Mouse (Mus musculus) forebrain, embryonic 11.5 days (tissue): ENCODE measurements around the gene Cstad. TPM values are rescaled to one million over a fixed set of nuclear protein-coding genes. Genes with fewer than 3 reads are reported as not detected.

Experiments used
- ATAC-seq: fragments of 200-750 bp; cut with Nextera tagmentation; replicated peaks from 2 replicates; pipeline ENCODE4 v1.8.0; 2017; ENCODE audit warnings: moderate TSS enrichment; ENCODE audit not compliant: low FRiP score
- DNase-seq: peaks from one replicate; pipeline ENCODE4 v3.0.0-alpha.2; 2017; ENCODE audit warnings: low spot score
- H3K27ac ChIP-seq: fragments of 300-500 bp; sonication (generic); 2 replicates; pipeline ENCODE4 v1.5.1; 2014; ENCODE audit warnings: low read depth, low read length
- H3K27me3 ChIP-seq: fragments of 300-500 bp; sonication (generic); 2 replicates; pipeline ENCODE4 v1.6.1; 2014; ENCODE audit warnings: mild to moderate bottlenecking, low read length, mixed read lengths; ENCODE audit not compliant: control insufficient read depth, insufficient read depth
- H3K36me3 ChIP-seq: fragments of 300-500 bp; sonication (generic); 2 replicates; pipeline ENCODE4 v1.6.1; 2014; ENCODE audit warnings: mild to moderate bottlenecking, low read length, moderate library complexity, mixed read lengths; ENCODE audit not compliant: control insufficient read depth, insufficient read depth
- H3K4me1 ChIP-seq: fragments of 300-500 bp; sonication (generic); replicated peaks from 2 replicates; pipeline ENCODE4 v1.6.1; 2014; ENCODE audit warnings: low read length, mixed read lengths; ENCODE audit not compliant: control insufficient read depth, insufficient read depth
- H3K4me2 ChIP-seq: fragments of 300-500 bp; sonication (generic); 2 replicates; pipeline ENCODE4 v1.6.1; 2014; ENCODE audit warnings: low read depth, mild to moderate bottlenecking, low read length, moderate library complexity, mixed read lengths; ENCODE audit not compliant: severe bottlenecking
- H3K4me3 ChIP-seq: fragments of 300-500 bp; sonication (generic); 2 replicates; pipeline ENCODE4 v1.5.1; 2014; ENCODE audit warnings: low read depth, low read length
- H3K9ac ChIP-seq: fragments of 300-500 bp; sonication (generic); 2 replicates; pipeline ENCODE4 v1.6.1; 2014; ENCODE audit warnings: low read length
- H3K9me3 ChIP-seq: fragments of 300-500 bp; sonication (generic); 2 replicates; pipeline ENCODE4 v1.6.1; 2016; ENCODE audit warnings: low read length, mixed read lengths; ENCODE audit not compliant: control insufficient read depth
- WGBS: fragments of 180-500 bp; shearing (Covaris S2); extraction: QIAGEN DNeasy Blood & Tissue Kit; methylation state at CpG from one replicate; pipeline ENCODE4 v1.1.7; 2014; 5-methylcytosine and 5-hydroxymethylcytosine counted together
- polyA plus RNA-seq: library from polyadenylated mRNA; unstranded; fragments of >200 nt; fragmentation: Nextera tagmentation; extraction: Ambion mirVana; gene quantifications from 2 replicates; pipeline ENCODE4 v1.2.1, GENCODE M21; 2014

The Cstad gene
- polyA plus RNA-seq, 1 experiment from 2014 or later, result 0.71 TPM

DNA sequence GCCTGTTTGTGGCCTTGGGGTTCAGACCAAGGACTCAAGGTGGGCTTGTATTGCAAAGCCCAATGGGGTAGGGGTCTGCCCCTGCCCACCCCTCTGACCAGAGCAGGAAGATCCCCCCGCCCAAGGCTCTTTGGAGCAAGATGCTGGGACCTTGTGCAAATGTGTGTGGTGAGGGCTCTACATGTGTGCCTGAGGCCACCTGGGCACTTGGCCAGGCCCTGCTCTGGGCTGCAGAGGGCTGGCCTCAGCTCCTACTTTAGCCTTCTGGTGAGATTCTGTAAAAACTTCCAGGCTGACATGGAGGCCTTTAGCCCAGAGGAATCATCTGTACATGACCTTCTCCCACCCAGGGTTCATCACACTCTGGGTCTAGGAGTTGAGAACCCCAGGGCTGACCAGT lies 35.3 kb upstream of the Cstad start:
- H3K27ac ChIP-seq, result no peak overlapping the region

GRCm38 (mm10) chr2:30562553-30562952 lies 32.3 kb upstream of the Cstad start:
- ATAC-seq (no peak), DNase-seq (no peak)
- Histone ChIP-seq H3K4me2 (no peak overlapping the region), H3K27ac (no peak overlapping the region), H3K9me3 (no peaks in the 10 kb centered on the region), H3K36me3 (no peaks in the 10 kb centered on the region), H3K4me3 (no peak overlapping the region), H3K9ac (no peak overlapping the region), H3K27me3 (no peaks in the 10 kb centered on the region), H3K4me1 (no peaks in the 10 kb centered on the region)
- WGBS, result 82% methylated on average over 3 of the region's 3 CpGs

More for the DNA sequence above, 35.3 kb upstream of the Cstad start:
- H3K9me3 ChIP-seq, result no peaks in the 10 kb centered on the region
- no peak overlapping the region for H3K4me3 ChIP-seq
- H3K4me2 ChIP-seq, result no peak overlapping the region
- WGBS, result 74% methylated on average over 1 of the region's 1 CpGs
- H3K4me1 ChIP-seq, result no peaks in the 10 kb centered on the region
- ATAC-seq (no peak), DNase-seq (no peak)
- no peaks in the 10 kb centered on the region for H3K36me3 ChIP-seq
- no peaks in the 10 kb centered on the region for H3K27me3 ChIP-seq
- no peak overlapping the region for H3K9ac ChIP-seq

DNA sequence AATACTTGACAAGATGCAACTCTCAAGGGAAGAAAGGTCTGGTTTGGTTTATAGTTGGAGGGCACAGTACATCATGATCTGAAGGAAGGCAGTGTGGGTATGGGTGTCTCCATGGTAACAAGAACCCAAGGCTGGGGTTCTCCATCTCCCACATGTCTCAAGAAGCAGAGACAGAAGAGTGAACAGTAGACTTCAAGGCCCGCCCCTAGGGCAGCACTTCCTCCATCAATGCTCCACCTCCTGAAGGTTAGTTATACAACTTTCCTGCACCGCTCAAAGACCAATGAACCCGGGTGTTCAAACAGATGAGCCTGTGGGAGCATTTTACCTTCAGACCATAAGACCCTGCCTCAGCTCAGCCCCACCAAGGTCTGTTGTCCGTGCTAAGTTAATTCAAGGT lies 23.2 kb upstream of the Cstad start:
- Histone ChIP-seq H3K27ac (no peak overlapping the region), H3K36me3 (no peaks in the 10 kb centered on the region), H3K27me3 (no peaks in the 10 kb centered on the region), H3K9ac (no peak overlapping the region), H3K4me3 (no peak overlapping the region), H3K4me2 (no peak overlapping the region), H3K4me1 (no peaks in the 10 kb centered on the region), H3K9me3 (no peaks in the 10 kb centered on the region; the same call in 1 of the 2 replicates)
- 82% methylated on average over 4 of the region's 4 CpGs for WGBS
- DNase-seq, result no peak
- no peak for ATAC-seq

- ATAC-seq (no peak), DNase-seq (no peak)
- WGBS, result 88% methylated on average over 4 of the region's 4 CpGs
- H3K27me3 ChIP-seq, result no peaks in the 10 kb centered on the region
- H3K9ac ChIP-seq, result no peak overlapping the region
- H3K4me2 ChIP-seq, result no peak overlapping the region
- H3K4me3 ChIP-seq, result no peak overlapping the region
- H3K27ac ChIP-seq, result no peak overlapping the region
- H3K9me3 ChIP-seq, result no peaks in the 10 kb centered on the region; the same call in 1 of the 2 replicates
- H3K4me1 ChIP-seq, result no peaks in the 10 kb centered on the region
- no peaks in the 10 kb centered on the region for H3K36me3 ChIP-seq
Measured at GRCm38 (mm10) chr2:30573522-30573921, 21.3 kb upstream of the Cstad start.

- ATAC-seq (no peak), DNase-seq (no peak)
- Histone ChIP-seq H3K9me3 (no peaks in the 10 kb centered on the region), H3K9ac (no peak overlapping the region), H3K27ac (no peak overlapping the region), H3K27me3 (no peaks in the 10 kb centered on the region), H3K4me1 (no peaks in the 10 kb centered on the region), H3K36me3 (no peaks in the 10 kb centered on the region), H3K4me2 (no peak overlapping the region), H3K4me3 (no peak overlapping the region)
- WGBS, result 92% methylated on average over 9 of the region's 9 CpGs
Measured at GRCm38 (mm10) chr2:30577010-30577409, 17.8 kb upstream of the Cstad start.

GRCm38 (mm10) chr2:30578006-30578405 lies 16.8 kb upstream of the Cstad start:
- no peaks in the 10 kb centered on the region for H3K27me3 ChIP-seq
- no peak for ATAC-seq
- H3K4me1 ChIP-seq, result no peaks in the 10 kb centered on the region
- H3K4me3 ChIP-seq, result no peak overlapping the region
- no peak overlapping the region for H3K9ac ChIP-seq
- WGBS, result 65% methylated on average over 2 of the region's 2 CpGs
- no peak overlapping the region for H3K27ac ChIP-seq
- H3K9me3 ChIP-seq, result no peaks in the 10 kb centered on the region
- no peak for DNase-seq
- H3K4me2 ChIP-seq, result no peak overlapping the region
- no peaks in the 10 kb centered on the region for H3K36me3 ChIP-seq

DNA sequence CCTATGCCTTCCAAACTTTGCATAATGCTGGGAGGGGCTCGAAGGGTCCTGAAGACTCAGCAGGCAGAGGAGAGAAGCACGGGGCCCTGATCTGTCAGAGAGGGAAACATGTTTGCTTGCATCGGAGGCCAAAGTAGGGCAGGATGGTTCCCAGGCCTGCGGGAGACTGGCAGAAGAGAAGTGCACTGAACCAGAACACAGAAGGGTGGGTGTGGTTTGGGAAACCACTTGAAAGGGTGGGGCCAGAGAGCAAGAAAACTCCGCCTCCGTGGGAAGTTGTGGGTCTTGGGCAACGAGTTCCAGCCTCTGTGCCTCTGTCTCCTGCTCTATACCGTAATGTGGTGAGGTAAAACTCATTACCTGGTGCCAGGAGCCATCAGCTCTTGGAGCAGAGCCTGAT lies 7.7 kb upstream of the Cstad start:
- ATAC-seq (0 out of 2 replicates have a peak, but pooled peaks have one; percentile 31), DNase-seq (no peak)
- Histone ChIP-seq H3K9ac (peak overlapping the region; percentile 20; the same call in 1 of the 2 replicates), H3K4me2 (no peak overlapping the region), H3K27me3 (no peaks in the 10 kb centered on the region), H3K36me3 (no peaks in the 10 kb centered on the region), H3K4me3 (no peak overlapping the region), H3K4me1 (peaks cover 4% of the 10 kb centered on the region; the same call in 1 of the 2 replicates), H3K9me3 (no peaks in the 10 kb centered on the region), H3K27ac (no peak overlapping the region)
- WGBS, result 35% methylated on average over 8 of the region's 8 CpGs

DNA sequence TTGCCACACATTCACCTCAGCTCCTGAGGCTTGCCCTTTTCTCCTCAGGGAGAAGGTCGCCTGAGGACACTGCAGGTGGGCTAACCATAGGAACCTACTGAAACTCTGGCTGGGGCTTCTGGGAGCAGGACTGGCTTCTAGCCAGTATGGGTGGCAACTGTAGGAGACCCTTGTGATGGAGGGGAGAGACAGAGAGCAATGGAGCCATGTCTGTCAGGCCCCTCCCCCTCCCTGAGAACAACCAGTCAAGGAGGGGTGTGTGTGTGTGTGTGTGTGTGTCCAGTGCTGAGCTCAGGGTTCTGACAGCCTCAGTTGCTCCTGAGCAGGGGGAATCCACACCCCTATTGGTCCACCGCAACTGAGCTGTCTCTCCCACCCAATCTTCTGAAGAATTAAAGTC lies 7.2 kb upstream of the Cstad start:
- H3K27me3 ChIP-seq, result no peaks in the 10 kb centered on the region
- H3K36me3 ChIP-seq, result no peaks in the 10 kb centered on the region
- H3K9me3 ChIP-seq, result no peaks in the 10 kb centered on the region
- 62% methylated on average over 2 of the region's 2 CpGs for WGBS
- DNase-seq (no peak), ATAC-seq (no peak)
- H3K4me3 ChIP-seq, result no peak overlapping the region
- H3K9ac ChIP-seq, result no peak overlapping the region
- H3K4me2 ChIP-seq, result no peak overlapping the region
- H3K4me1 ChIP-seq, result peaks cover 4% of the 10 kb centered on the region; the same call in 1 of the 2 replicates
- H3K27ac ChIP-seq, result no peak overlapping the region

GRCm38 (mm10) chr2:30588985-30589511 lies 5.8 kb upstream of the Cstad start:
- no peaks in the 10 kb centered on the region for H3K9me3 ChIP-seq
- no peak overlapping the region for H3K4me3 ChIP-seq
- no peak overlapping the region for H3K9ac ChIP-seq
- H3K27ac ChIP-seq, result no peak overlapping the region
- 79% methylated on average over 4 of the region's 4 CpGs for WGBS
- DNase-seq (no peak), ATAC-seq (no peak)
- no peaks in the 10 kb centered on the region for H3K27me3 ChIP-seq
- no peaks in the 10 kb centered on the region for H3K36me3 ChIP-seq
- H3K4me2 ChIP-seq, result no peak overlapping the region
- H3K4me1 ChIP-seq, result peaks cover 8% of the 10 kb centered on the region
